Mouse (Mus musculus) cerebellum, postnatal 14 days (tissue): ENCODE measurements around the gene Ifnl2.
"Not testable (repeated sequence)": the region's sequence is repeated elsewhere in the genome, so short reads cannot be mapped to it uniquely, and the experiment has no call there.

ENCODE experiments used
- DNase-seq, 2 experiments: peaks; one replicate each; pipeline ENCODE4 v3.0.0; 2021; ENCODE audit warnings: mixed read lengths in 2 of 2

The Ifnl2 gene

GRCm38 (mm10) chr7:28510405-28510974, at the start of gene Ifnl2:
Gene Ifnl2 (minus strand): TSS chr7:28510455.
- DNase-seq, result peak in 1 of 2 experiments; percentile 10

DNA sequence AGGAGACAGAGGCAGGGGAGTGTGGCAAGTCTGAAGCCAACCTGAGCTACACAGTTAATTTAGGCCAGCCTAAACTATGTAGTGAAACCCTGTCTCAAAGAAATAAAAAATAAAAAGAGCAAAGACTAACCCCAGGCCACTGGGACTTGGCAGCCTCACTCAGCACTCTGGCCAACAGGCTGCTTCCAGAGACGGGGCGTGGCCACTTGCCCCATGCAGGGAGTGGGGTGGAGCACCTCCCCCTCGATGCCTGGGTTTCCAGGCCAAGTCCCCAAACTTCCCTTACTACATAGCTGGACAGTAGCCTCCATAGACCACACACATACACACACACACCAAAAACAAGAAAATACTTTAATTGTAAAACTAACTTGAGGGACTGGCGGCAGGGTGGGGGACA, 48.2 kb upstream of the Ifnl2 start:
- DNase-seq, result no peak

- no peak for DNase-seq
Observed at GRCm38 (mm10) chr7:28557708-28558107, 47.5 kb upstream of the Ifnl2 start.

GRCm38 (mm10) chr7:28557069-28557468, 46.8 kb upstream of the Ifnl2 start:
- DNase-seq, result no peak

- DNase-seq, result no peak
Observed at GRCm38 (mm10) chr7:28555939-28556535, 45.8 kb upstream of the Ifnl2 start.

DNA sequence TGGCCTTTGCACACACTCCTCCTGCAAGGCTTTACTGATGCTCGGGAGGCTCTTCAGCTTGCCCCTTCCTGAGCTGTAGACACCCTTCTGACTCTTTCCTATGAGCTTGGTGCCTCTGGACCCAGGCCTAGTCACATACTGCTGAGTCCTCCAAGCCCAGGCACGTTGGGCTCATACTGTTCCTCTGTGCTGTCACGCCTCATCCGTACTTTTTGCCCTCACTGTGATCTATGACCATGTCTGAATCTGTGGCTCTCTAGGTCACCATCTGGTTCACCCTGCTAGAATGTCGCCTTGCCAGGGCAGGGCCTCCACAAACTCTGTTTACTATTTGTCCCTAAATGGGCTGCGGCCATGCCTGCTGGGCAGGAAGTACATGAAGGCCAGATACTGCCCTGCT, 42.8 kb upstream of the Ifnl2 start:
- no peak for DNase-seq

GRCm38 (mm10) chr7:28547628-28548027, 37.4 kb upstream of the Ifnl2 start:
- no peak for DNase-seq

- DNase-seq, result no peak
Observed at GRCm38 (mm10) chr7:28547154-28547553, 36.9 kb upstream of the Ifnl2 start, which contains the start of gene Nccrp1. Gene Nccrp1 (minus strand): TSS chr7:28547254.

DNA sequence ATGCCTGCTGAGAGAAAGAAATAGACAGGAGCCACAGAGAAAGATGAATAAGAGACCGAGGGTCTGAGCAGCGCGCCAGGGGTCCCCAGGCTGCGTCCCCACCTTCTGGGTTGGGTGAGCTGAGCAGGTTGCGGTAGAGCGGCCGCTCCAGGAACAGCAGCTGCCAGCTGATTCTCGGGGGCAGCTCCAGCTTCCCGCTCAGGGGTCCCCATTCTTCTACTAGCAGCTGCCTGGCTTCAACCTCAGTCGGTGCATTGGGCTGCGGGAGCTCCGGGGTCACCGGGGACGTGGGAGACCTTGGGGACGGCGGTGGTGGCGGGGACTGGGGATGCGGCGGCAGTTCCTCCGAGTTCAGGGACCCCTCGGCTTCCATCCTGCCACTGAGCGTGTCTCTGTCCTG, 36.4 kb upstream of the Ifnl2 start:
- DNase-seq, result no peak

GRCm38 (mm10) chr7:28545891-28546210, 35.6 kb upstream of the Ifnl2 start:
- DNase-seq, result peak in 1 of 2 experiments; percentile 16

DNA sequence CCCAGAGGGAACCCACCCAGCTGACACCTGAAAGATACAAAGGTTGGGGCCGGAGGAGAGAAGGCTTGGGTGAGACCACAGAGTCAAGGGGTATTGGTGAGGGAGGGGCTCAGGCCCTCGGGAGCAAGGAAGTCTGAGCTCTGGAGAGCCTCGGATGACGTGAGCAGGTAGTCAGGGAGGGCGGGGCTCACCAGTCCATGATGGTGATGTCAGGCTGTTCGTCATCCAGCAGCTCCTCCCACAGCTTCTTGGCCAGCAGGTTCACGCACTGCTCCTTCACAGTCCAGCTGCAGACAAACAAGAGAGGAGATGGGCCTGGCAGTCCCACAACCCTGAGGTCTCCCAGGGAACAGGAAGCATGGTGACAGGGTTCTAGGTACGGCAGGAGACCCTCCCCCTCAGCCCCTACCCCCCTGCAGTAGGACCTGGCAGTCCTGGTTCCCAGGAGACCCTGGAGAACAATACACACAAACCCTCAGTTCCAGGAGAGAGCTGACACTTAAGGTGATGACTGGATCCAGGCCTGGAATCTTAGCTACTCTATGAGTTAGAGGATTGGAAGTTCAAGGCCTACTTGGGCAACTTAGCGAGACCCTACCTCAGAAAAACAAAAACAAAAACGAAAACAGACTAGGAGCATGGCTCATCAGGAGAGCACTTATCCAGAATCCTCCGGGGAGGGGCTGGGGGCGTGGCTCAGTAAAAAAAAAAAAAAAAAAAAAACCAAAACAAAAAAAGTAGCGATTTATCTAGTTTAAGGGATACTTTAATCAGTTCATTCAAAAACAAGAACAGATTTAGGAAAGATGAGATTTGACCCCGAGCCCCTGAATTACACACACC, 35.0 kb upstream of the Ifnl2 start:
- DNase-seq, result peak in 1 of 2 experiments; percentile 11

- DNase-seq, result peak in 1 of 2 experiments; percentile 17
Observed at GRCm38 (mm10) chr7:28544051-28544601, 33.9 kb upstream of the Ifnl2 start.

- DNase-seq, result no peak
Observed at GRCm38 (mm10) chr7:28540526-28540925, 30.3 kb upstream of the Ifnl2 start, which contains the start of gene Sycn. Gene Sycn (plus strand): TSS chr7:28540885.

GRCm38 (mm10) chr7:28538886-28539285, 28.6 kb upstream of the Ifnl2 start:
- DNase-seq, result not testable (repeated sequence)

GRCm38 (mm10) chr7:28532005-28532404, 21.8 kb upstream of the Ifnl2 start:
- no peak for DNase-seq

GRCm38 (mm10) chr7:28527922-28528719, 17.9 kb upstream of the Ifnl2 start:
- DNase-seq, result peak; percentile 75 to 88

GRCm38 (mm10) chr7:28522536-28522935, 12.3 kb upstream of the Ifnl2 start, which contains the start of gene Ifnl3:
Gene Ifnl3 (plus strand): TSS chr7:28522836.
- DNase-seq, result not testable (repeated sequence)

DNA sequence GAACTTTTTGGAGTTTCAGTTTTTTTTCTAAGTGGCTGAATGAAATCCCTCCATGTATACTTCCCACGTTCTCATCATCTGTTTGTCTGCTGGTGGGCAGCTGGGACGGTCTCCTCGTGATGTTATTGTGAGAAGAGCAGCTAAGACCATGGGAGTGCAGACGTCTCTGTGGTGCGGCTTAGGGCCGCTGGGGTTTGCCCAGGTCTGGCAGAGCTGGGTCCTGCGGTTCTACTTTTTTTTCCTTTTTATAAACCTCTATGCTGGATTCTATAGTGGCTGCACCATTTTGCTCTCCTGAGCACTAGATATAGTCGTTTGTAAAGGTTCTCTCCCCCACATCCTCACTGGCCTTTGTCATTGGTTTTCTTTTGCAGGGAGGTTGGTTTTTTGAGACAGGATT, 1.2 kb upstream of the Ifnl2 start:
- DNase-seq, result no peak

GRCm38 (mm10) chr7:28509121-28509520, 1.1 kb downstream of the Ifnl2 start:
- not testable (repeated sequence) for DNase-seq

DNA sequence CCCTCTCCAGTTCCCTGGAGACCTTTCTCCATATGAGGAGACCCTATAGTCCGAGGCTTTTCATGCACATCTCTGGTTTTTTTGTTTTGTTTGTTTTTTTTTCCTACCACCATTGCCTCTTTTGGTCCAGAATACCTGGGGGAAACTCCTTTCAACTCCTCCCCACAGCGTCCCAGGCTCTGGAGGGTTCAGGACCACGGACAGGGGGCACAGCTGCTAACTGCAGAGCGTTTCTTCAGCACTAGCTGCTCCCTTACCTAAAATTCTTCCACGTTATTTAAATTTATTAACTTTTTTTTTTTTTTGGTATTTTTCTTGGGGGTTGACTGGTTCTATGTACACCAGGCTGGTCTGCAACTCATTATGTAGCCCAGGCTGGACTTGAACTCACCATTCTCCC, 4.7 kb downstream of the Ifnl2 start:
- no peak for DNase-seq

DNA sequence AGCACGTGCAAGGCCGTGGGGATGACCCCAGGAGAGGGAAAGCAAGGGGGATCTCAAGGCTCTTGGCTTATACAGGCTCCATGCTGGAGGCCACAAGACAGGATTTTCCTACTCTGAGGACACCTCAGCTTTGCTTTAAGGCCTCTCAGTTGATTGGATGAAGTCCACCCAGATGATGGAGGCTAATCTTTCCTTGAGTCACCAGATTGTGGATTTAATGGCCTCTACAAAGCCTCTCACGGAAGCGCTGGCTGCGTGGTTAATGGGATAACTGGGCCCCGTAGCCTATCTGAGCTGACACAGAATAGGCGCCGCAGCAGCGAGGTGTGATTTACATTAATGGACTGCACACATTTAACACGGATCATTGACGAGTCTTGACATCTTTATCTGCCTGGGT, 14.8 kb downstream of the Ifnl2 start:
- DNase-seq, result no peak

GRCm38 (mm10) chr7:28492310-28492709, 17.9 kb downstream of the Ifnl2 start:
- no peak for DNase-seq

DNA sequence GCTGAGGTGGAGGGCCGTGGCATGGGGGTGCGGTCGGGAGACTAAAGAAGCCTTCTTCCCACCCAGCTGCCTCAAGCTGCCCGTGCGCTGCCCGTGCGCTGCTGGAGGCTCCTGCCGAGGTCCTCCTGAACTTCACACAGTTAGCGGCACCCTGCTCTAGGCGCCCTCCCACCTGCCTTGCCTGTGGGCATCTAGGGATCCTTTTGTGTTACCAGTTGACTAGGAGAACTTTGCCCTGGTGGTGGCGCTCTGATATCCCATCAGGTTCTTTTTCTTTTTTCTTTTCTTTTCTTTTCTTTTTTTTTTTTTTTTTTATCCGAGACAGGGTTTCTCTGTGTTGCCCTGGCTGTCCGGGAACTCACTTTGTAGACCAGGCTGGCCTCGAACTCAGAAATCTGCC, 19.4 kb downstream of the Ifnl2 start:
- DNase-seq, result peak in 1 of 2 experiments; percentile 28
